Mouse (Mus musculus) frontal cortex, adult 2 months (tissue): ENCODE measurements around the gene Ick. TPM values are rescaled to one million over a fixed set of nuclear protein-coding genes. Genes with fewer than 3 reads are reported as not detected.
A peak's percentile ranks its signal among the peaks of the same experiment; 100 is the strongest.

Experiments used
- DNase-seq, 2 experiments: peaks; one replicate each; pipeline ENCODE4 v3.0.0; 2022; ENCODE audit warnings: low spot score in 1 of 2; ENCODE audit errors: extremely low spot score in 1 of 2
- polyA plus RNA-seq: library from polyadenylated mRNA; depleted of rRNA; stranded (reverse); fragments of >200 nt; gene quantifications from 2 replicates; pipeline ENCODE4 v1.2.3, GENCODE M21; 2012; rRNA removed

Gene Ick
- polyA plus RNA-seq, 1 experiment, result 16.2 TPM

GRCm38 (mm10) chr9:78188910-78189309, 79.9 kb downstream of the Ick start:
- DNase-seq, result no peak

- peak in 1 of 2 experiments; percentile 24 for DNase-seq
These were observed 82.0 kb downstream of the Ick start for GRCm38 (mm10) chr9:78190651-78191634.

- peak in 1 of 2 experiments; percentile 44 for DNase-seq
These were observed 82.7 kb downstream of the Ick start for GRCm38 (mm10) chr9:78191736-78192135.

- peak in 1 of 2 experiments; percentile 69 for DNase-seq
These were observed 85.1 kb downstream of the Ick start for GRCm38 (mm10) chr9:78193902-78194597.

GRCm38 (mm10) chr9:78195034-78195433, 86.0 kb downstream of the Ick start:
- peak in 1 of 2 experiments; percentile 59 for DNase-seq

- DNase-seq, result no peak
These were observed 88.8 kb downstream of the Ick start for GRCm38 (mm10) chr9:78197801-78198200.

GRCm38 (mm10) chr9:78204194-78204593, 95.2 kb downstream of the Ick start:
- DNase-seq, result no peak

GRCm38 (mm10) chr9:78208956-78209355, 100.0 kb downstream of the Ick start:
- DNase-seq, result no peak

- no peak for DNase-seq
These were observed 101.1 kb downstream of the Ick start for GRCm38 (mm10) chr9:78210079-78210478.

- DNase-seq, result no peak
These were observed 101.8 kb downstream of the Ick start for GRCm38 (mm10) chr9:78210821-78211220.

- DNase-seq, result no peak
These were observed 102.5 kb downstream of the Ick start for GRCm38 (mm10) chr9:78211521-78211920.

GRCm38 (mm10) chr9:78212341-78213049, 103.5 kb downstream of the Ick start:
- DNase-seq, result no peak

GRCm38 (mm10) chr9:78217074-78217473, 108.1 kb downstream of the Ick start:
- no peak for DNase-seq

Other genes with a start within 250 kb of the Ick start
- gene Elovl5, start 191.8 kb upstream of the Ick start, polyA plus RNA-seq, result 97.3 and 105 TPM in 2 replicates
- gene Gcm1, start 57.3 kb upstream of the Ick start, polyA plus RNA-seq, result 0.08 TPM in 1 of 2 replicates, not detected in the other
- 124 TPM in 2 replicates for gene Fbxo9, start 127 bp upstream of the Ick start, polyA plus RNA-seq
- gene Gsta4, start 73.6 kb downstream of the Ick start, polyA plus RNA-seq, result 90.2 and 94.2 TPM in 2 replicates
- gene Gsta1, start 121.5 kb downstream of the Ick start, polyA plus RNA-seq, result not detected in 2 replicates
- gene Gm3776, start 147.9 kb downstream of the Ick start, polyA plus RNA-seq, result not detected in 2 replicates
- not detected in 2 replicates for gene Gm10639, start 180.7 kb downstream of the Ick start, polyA plus RNA-seq
- not detected in 2 replicates for gene Omt2a, start 205.6 kb downstream of the Ick start, polyA plus RNA-seq
- not detected in 2 replicates for gene Omt2b, start 218.4 kb downstream of the Ick start, polyA plus RNA-seq
- gene Gsta2, start 246.6 kb downstream of the Ick start, polyA plus RNA-seq, result 0.21 TPM in 1 of 2 replicates, not detected in the other